Mouse (Mus musculus) neural tube, embryonic 13.5 days (tissue): Measurements from ENCODE around the gene Ints6. TPM values are rescaled to one million over a fixed set of nuclear protein-coding genes. Genes with fewer than 3 reads are reported as not detected.

Source experiments
- ATAC-seq: fragments of 200-750 bp; cut with Nextera tagmentation; 2 replicates; pipeline ENCODE4 v1.8.0; 2017; ENCODE audit warnings: low read depth, mild to moderate bottlenecking, moderate TSS enrichment, moderate library complexity
- H3K27ac ChIP-seq: fragments of 300-500 bp; sonication (generic); replicated peaks from 2 replicates; pipeline ENCODE4 v1.5.1; 2015; ENCODE audit warnings: moderate library complexity, mild to moderate bottlenecking, inconsistent platforms
- H3K27me3 ChIP-seq: fragments of 300-500 bp; sonication (generic); 2 replicates; pipeline ENCODE4 v1.6.1; 2015; ENCODE audit warnings: mild to moderate bottlenecking, inconsistent platforms
- H3K36me3 ChIP-seq: fragments of 300-500 bp; sonication (generic); 2 replicates; pipeline ENCODE4 v1.6.1; 2015; ENCODE audit warnings: mild to moderate bottlenecking, inconsistent platforms
- H3K4me1 ChIP-seq: fragments of 300-500 bp; sonication (generic); replicated peaks from 2 replicates; pipeline ENCODE4 v1.6.1; 2015; ENCODE audit warnings: inconsistent platforms
- H3K4me2 ChIP-seq: fragments of 300-500 bp; sonication (generic); 2 replicates; pipeline ENCODE4 v1.6.1; 2015; ENCODE audit warnings: inconsistent platforms, mild to moderate bottlenecking, moderate library complexity
- H3K4me3 ChIP-seq: fragments of 300-500 bp; sonication (generic); 2 replicates; pipeline ENCODE4 v1.5.1; 2015; ENCODE audit warnings: mild to moderate bottlenecking, inconsistent platforms
- H3K9ac ChIP-seq: fragments of 300-500 bp; sonication (generic); 2 replicates; pipeline ENCODE4 v1.6.1; 2015; ENCODE audit warnings: moderate library complexity, mild to moderate bottlenecking, inconsistent platforms
- H3K9me3 ChIP-seq: fragments of 300-500 bp; sonication (generic); 2 replicates; pipeline ENCODE4 v1.6.1; 2016; ENCODE audit warnings: inconsistent platforms
- WGBS: fragments of 180-500 bp; shearing (Covaris S2); methylation state at CpG from one replicate; pipeline ENCODE4 v1.1.7; 2015; 5-methylcytosine and 5-hydroxymethylcytosine counted together
- polyA plus RNA-seq: library from polyadenylated mRNA; unstranded; fragments of >200 nt; fragmentation: Nextera tagmentation; extraction: Ambion mirVana; gene quantifications from 2 replicates; pipeline ENCODE4 v1.2.1, GENCODE M21; 2015

Gene Ints6
- polyA plus RNA-seq, 1 experiment from 2014 or later = 14.4 TPM

- 80% methylated on average over 2 of the region's 2 CpGs for WGBS
- H3K27ac ChIP-seq = no peak overlapping the region
- no peaks in the 10 kb centered on the region for H3K27me3 ChIP-seq
- peaks cover 16% of the 10 kb centered on the region for H3K36me3 ChIP-seq
- no peaks in the 10 kb centered on the region for H3K4me1 ChIP-seq
- no peak overlapping the region for H3K9ac ChIP-seq
- ATAC-seq = no peak
- H3K4me2 ChIP-seq = no peak overlapping the region
- no peaks in the 10 kb centered on the region for H3K9me3 ChIP-seq
- H3K4me3 ChIP-seq = no peak overlapping the region
Observed at GRCm38 (mm10) chr14:62733666-62734065, 27.3 kb downstream of the Ints6 start.

GRCm38 (mm10) chr14:62731902-62732301, 29.1 kb downstream of the Ints6 start:
- Histone ChIP-seq H3K27me3 (no peaks in the 10 kb centered on the region), H3K4me2 (no peak overlapping the region), H3K27ac (no peak overlapping the region), H3K4me3 (no peak overlapping the region), H3K36me3 (peaks cover 16% of the 10 kb centered on the region), H3K4me1 (no peaks in the 10 kb centered on the region), H3K9ac (no peak overlapping the region), H3K9me3 (no peaks in the 10 kb centered on the region)
- WGBS = 79% methylated on average over 1 of the region's 1 CpGs
- ATAC-seq = no peak

GRCm38 (mm10) chr14:62724560-62724959, 36.4 kb downstream of the Ints6 start:
- Histone ChIP-seq H3K9ac (no peak overlapping the region), H3K36me3 (no peaks in the 10 kb centered on the region), H3K9me3 (no peaks in the 10 kb centered on the region), H3K4me3 (no peak overlapping the region), H3K27ac (no peak overlapping the region), H3K4me2 (no peak overlapping the region), H3K4me1 (no peaks in the 10 kb centered on the region), H3K27me3 (no peaks in the 10 kb centered on the region)
- ATAC-seq = no peak

GRCm38 (mm10) chr14:62721625-62722024, 39.3 kb downstream of the Ints6 start:
- Histone ChIP-seq H3K9me3 (no peaks in the 10 kb centered on the region), H3K4me2 (no peak overlapping the region), H3K4me1 (no peaks in the 10 kb centered on the region), H3K27me3 (no peaks in the 10 kb centered on the region), H3K9ac (no peak overlapping the region), H3K4me3 (no peak overlapping the region), H3K27ac (no peak overlapping the region), H3K36me3 (no peaks in the 10 kb centered on the region)
- ATAC-seq = no peak
- WGBS = 92% methylated on average over 1 of the region's 1 CpGs

GRCm38 (mm10) chr14:62718161-62718560, 42.8 kb downstream of the Ints6 start:
- Histone ChIP-seq H3K27ac (no peak overlapping the region), H3K9ac (no peak overlapping the region), H3K4me2 (no peak overlapping the region), H3K9me3 (no peaks in the 10 kb centered on the region), H3K36me3 (peaks cover 22% of the 10 kb centered on the region), H3K27me3 (no peaks in the 10 kb centered on the region), H3K4me3 (no peak overlapping the region), H3K4me1 (no peaks in the 10 kb centered on the region)
- 92% methylated on average over 2 of the region's 2 CpGs for WGBS
- no peak for ATAC-seq

- H3K4me3 ChIP-seq = no peak overlapping the region
- H3K9ac ChIP-seq = no peak overlapping the region
- no peak overlapping the region for H3K4me2 ChIP-seq
- H3K4me1 ChIP-seq = no peaks in the 10 kb centered on the region
- H3K27me3 ChIP-seq = no peaks in the 10 kb centered on the region
- no peaks in the 10 kb centered on the region for H3K9me3 ChIP-seq
- no peak overlapping the region for H3K27ac ChIP-seq
- H3K36me3 ChIP-seq = no peaks in the 10 kb centered on the region
- 95% methylated on average over 3 of the region's 3 CpGs for WGBS
- no peak for ATAC-seq
Observed at GRCm38 (mm10) chr14:62673646-62674045, 87.3 kb downstream of the Ints6 start.

- no peak overlapping the region for H3K27ac ChIP-seq
- no peaks in the 10 kb centered on the region for H3K9me3 ChIP-seq
- H3K4me3 ChIP-seq = no peak overlapping the region
- H3K4me1 ChIP-seq = no peaks in the 10 kb centered on the region
- no peaks in the 10 kb centered on the region for H3K36me3 ChIP-seq
- 51% methylated on average over 9 of the region's 9 CpGs for WGBS
- no peak overlapping the region for H3K4me2 ChIP-seq
- no peak overlapping the region for H3K9ac ChIP-seq
- H3K27me3 ChIP-seq = no peaks in the 10 kb centered on the region
- ATAC-seq = no peak
Observed at GRCm38 (mm10) chr14:62664976-62665673, 95.8 kb downstream of the Ints6 start.

GRCm38 (mm10) chr14:62663367-62663766, 97.6 kb downstream of the Ints6 start, which contains the start of gene Serpine3:
Gene Serpine3 (plus strand): TSS chr14:62663667.
- ATAC-seq = no peak
- Histone ChIP-seq H3K27me3 (no peaks in the 10 kb centered on the region), H3K27ac (no peak within 1 kb of the TSS), H3K4me3 (no peak within 1 kb of the TSS), H3K36me3 (no peaks in the 10 kb centered on the region), H3K9ac (no peak within 1 kb of the TSS), H3K9me3 (no peaks in the 10 kb centered on the region), H3K4me1 (no peaks in the 10 kb centered on the region), H3K4me2 (no peak within 1 kb of the TSS)
- 80% methylated on average over 8 of the region's 8 CpGs for whole genome bisulfite sequencing

- H3K4me2 ChIP-seq = no peak overlapping the region
- H3K27ac ChIP-seq = no peak overlapping the region
- no peak for ATAC-seq
- H3K36me3 ChIP-seq = no peaks in the 10 kb centered on the region
- H3K27me3 ChIP-seq = no peaks in the 10 kb centered on the region
- no peak overlapping the region for H3K4me3 ChIP-seq
- H3K9ac ChIP-seq = no peak overlapping the region
- no peaks in the 10 kb centered on the region for H3K9me3 ChIP-seq
- WGBS = 83% methylated on average over 6 of the region's 6 CpGs
- no peaks in the 10 kb centered on the region for H3K4me1 ChIP-seq
Observed at GRCm38 (mm10) chr14:62662381-62662780, 98.6 kb downstream of the Ints6 start.

- Histone ChIP-seq H3K36me3 (no peaks in the 10 kb centered on the region), H3K27ac (no peak overlapping the region), H3K4me2 (no peak overlapping the region), H3K27me3 (no peaks in the 10 kb centered on the region), H3K9ac (no peak overlapping the region), H3K9me3 (no peaks in the 10 kb centered on the region), H3K4me3 (no peak overlapping the region), H3K4me1 (no peaks in the 10 kb centered on the region)
- no peak for ATAC-seq
- WGBS = 80% methylated on average over 3 of the region's 3 CpGs
Observed at GRCm38 (mm10) chr14:62657469-62657868, 103.5 kb downstream of the Ints6 start.

- H3K4me1 ChIP-seq = no peaks in the 10 kb centered on the region
Observed at GRCm38 (mm10) chr14:62655996-62656395, 105.0 kb downstream of the Ints6 start.

GRCm38 (mm10) chr14:62651771-62652170, 109.2 kb downstream of the Ints6 start:
- no peaks in the 10 kb centered on the region for H3K4me1 ChIP-seq
- WGBS = 90% methylated on average over 3 of the region's 3 CpGs
- no peak overlapping the region for H3K4me2 ChIP-seq
- no peak overlapping the region for H3K27ac ChIP-seq
- H3K4me3 ChIP-seq = no peak overlapping the region
- H3K9me3 ChIP-seq = no peaks in the 10 kb centered on the region
- H3K9ac ChIP-seq = no peak overlapping the region
- H3K27me3 ChIP-seq = no peaks in the 10 kb centered on the region
- ATAC-seq = no peak
- no peaks in the 10 kb centered on the region for H3K36me3 ChIP-seq

More at GRCm38 (mm10) chr14:62655996-62656395, 105.0 kb downstream of the Ints6 start:
- no peak overlapping the region for H3K9ac ChIP-seq
- no peaks in the 10 kb centered on the region for H3K9me3 ChIP-seq
- no peak overlapping the region for H3K4me3 ChIP-seq
- H3K4me2 ChIP-seq = no peak overlapping the region
- no peak overlapping the region for H3K27ac ChIP-seq
- WGBS = 75% methylated on average over 7 of the region's 7 CpGs
- no peak for ATAC-seq
- H3K36me3 ChIP-seq = no peaks in the 10 kb centered on the region
- no peaks in the 10 kb centered on the region for H3K27me3 ChIP-seq

- Histone ChIP-seq H3K9me3 (no peaks in the 10 kb centered on the region), H3K27me3 (no peaks in the 10 kb centered on the region), H3K9ac (no peak overlapping the region), H3K27ac (no peak overlapping the region), H3K4me2 (no peak overlapping the region), H3K4me3 (no peak overlapping the region), H3K4me1 (no peaks in the 10 kb centered on the region), H3K36me3 (no peaks in the 10 kb centered on the region)
- 71% methylated on average over 3 of the region's 3 CpGs for WGBS
- no peak for ATAC-seq
Observed at GRCm38 (mm10) chr14:62650376-62650775, 110.6 kb downstream of the Ints6 start.
